17 mouse cellular contexts compared by ENCODE assay signal in the genomic region with DNA sequence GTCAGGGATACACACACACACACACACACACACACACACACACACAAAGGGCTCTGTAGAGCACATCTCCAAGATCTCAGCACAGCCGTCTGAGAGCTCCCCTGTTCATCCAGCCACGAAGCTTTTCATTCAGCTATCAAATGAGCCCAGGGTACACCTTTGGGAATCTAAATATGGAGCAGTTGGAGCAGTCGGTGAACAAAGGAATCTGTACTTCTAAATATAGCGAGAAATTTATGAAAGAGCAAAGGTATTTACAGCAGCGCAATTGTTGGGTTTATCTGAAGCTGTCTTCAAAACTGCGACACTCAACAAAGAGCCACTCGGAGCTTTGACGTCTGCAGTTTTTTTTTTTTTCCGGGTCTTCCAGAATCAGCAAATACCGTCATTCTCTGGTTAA.
"Had no signal": no experiment of that assay in that cellular context is flagged by ENCODE, and none has a peak within 500 bp of the region (broad histone marks: within the 10 kb centered on the region; RNA-seq: fewer than 3 reads in every experiment).

No protein-coding gene starts in this region.

- H3K9ac ChIP-seq: kidney, embryonic 15.5 days; limb, embryonic 12.5 days; limb, embryonic 15.5 days; liver, embryonic 14.5 days; liver, postnatal 0 days; lung, embryonic 14.5 days; midbrain, embryonic 13.5 days had no signal

- ATAC-seq: liver, postnatal 0 days; lung, postnatal 0 days; midbrain, embryonic 13.5 days had no signal

- H3K36me3 ChIP-seq: kidney, embryonic 15.5 days; limb, embryonic 12.5 days; limb, embryonic 15.5 days; midbrain, embryonic 13.5 days had no signal

- DNase-seq: kidney, postnatal 10 days; kidney, postnatal 36 days; layer of hippocampus, postnatal 36 days; left cerebral cortex, postnatal 4 days; lung, embryonic 14.5 days; thymus, adult 18-20 months; thymus, postnatal 36 days had no signal

- H3K4me3 ChIP-seq: kidney, embryonic 15.5 days; left cerebral cortex, adult 2 months; limb, embryonic 12.5 days; limb, embryonic 15.5 days; midbrain, embryonic 13.5 days had no signal

- H3K27ac ChIP-seq: kidney, embryonic 15.5 days; left cerebral cortex, adult 2 months; limb, embryonic 12.5 days; limb, embryonic 15.5 days; liver, embryonic 14.5 days; macrophage; midbrain, embryonic 13.5 days had no signal

- H3K4me2 ChIP-seq: kidney, embryonic 15.5 days; limb, embryonic 12.5 days; limb, embryonic 15.5 days; liver, embryonic 11.5 days; lung, embryonic 14.5 days; midbrain, embryonic 13.5 days had no signal

- H3K27me3 ChIP-seq: kidney, embryonic 15.5 days; limb, embryonic 12.5 days; limb, embryonic 15.5 days had no signal

- H3K9me3 ChIP-seq: limb, embryonic 12.5 days; limb, embryonic 15.5 days; midbrain, embryonic 13.5 days had no signal

- H3K4me1 ChIP-seq: kidney, embryonic 15.5 days; limb, embryonic 12.5 days; limb, embryonic 15.5 days; midbrain, embryonic 13.5 days had no signal
